In the genomic region with DNA sequence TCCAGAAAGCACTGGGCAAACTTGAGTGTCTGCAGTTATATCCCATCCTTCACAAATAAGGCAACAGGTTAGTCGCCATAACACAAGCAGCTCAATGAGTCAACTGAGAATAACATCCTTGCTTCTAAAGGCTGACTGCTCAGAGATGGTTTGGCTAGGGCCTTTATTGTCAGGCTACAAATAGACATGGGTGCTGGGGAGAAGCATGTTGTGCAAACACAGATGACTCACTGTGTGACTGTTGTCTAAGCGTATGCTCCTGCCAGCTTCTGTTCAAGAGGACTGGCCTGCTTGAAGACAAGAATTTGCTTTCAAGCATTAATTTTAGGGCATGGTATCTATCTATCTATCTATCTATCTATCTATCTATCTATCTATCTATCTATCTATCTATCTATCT, we compare ENCODE assay signal across 18 mouse cellular contexts.
A peak's percentile ranks its signal among the peaks of the same experiment; 100 is the strongest.
DNase-seq lines count a peak whose midpoint lies in the region.
"Had no signal": no experiment of that assay in that cellular context is flagged by ENCODE, and none has a peak within 500 bp of the region (broad histone marks: within the 10 kb centered on the region; RNA-seq: fewer than 3 reads in every experiment).

No protein-coding gene starts in this region.

- DNase-seq in layer of hippocampus, adult 18-20 months (ENCODE audit: low spot score in 2 of 2), result peak; percentile 28 to 60
- no peak for DNase-seq in layer of hippocampus, postnatal 14 days (ENCODE audit: low spot score in 2 of 2)
- peak; percentile 53 for DNase-seq in 3T3-L1 (ENCODE audit: low read depth, low spot score)
- peak; percentile 5 for DNase-seq in 416B (ENCODE audit: low read depth)
- DNase-seq in brain, adult 2 months (ENCODE audit: low read depth, low spot score), result peak; percentile 91
- no peak for DNase-seq in kidney, adult 18-20 months
- no peak for DNase-seq in neural tube, embryonic 10.5 days (ENCODE audit: extremely low spot score, low spot score)
- DNase-seq: adrenal gland, postnatal 25 days; cerebellum, adult 11 months; cerebellum, postnatal 10 days; gastrocnemius, postnatal 25 days; heart, postnatal 4 days; kidney, adult 2 months; left cerebral cortex, postnatal 4 days; liver; liver, postnatal 0 days; thymus, adult 2 months; thymus, postnatal 4 days had no signal

Comparison
In these comparisons a context has a peak if more than half of its experiments do, and no peak if none do; other contexts are left out.
1. DNase-seq: peak in layer of hippocampus, adult 18-20 months (2 of 2), 3T3-L1 (single experiment), 416B (single experiment) and brain, adult 2 months (single experiment); none in layer of hippocampus, postnatal 14 days (0 of 2), kidney, adult 18-20 months (single experiment) and neural tube, embryonic 10.5 days (single experiment).